In genomic region chr3:61075839-61076238, GRCm38 (mm10) we compare ENCODE assay signal across 30 mouse cellular contexts.
DNase-seq lines count a peak whose midpoint lies in the region; ATAC-seq lines count a peak whose summit lies in the region.
"Had no signal": no experiment of that assay in that cellular context is flagged by ENCODE, and none has a peak within 500 bp of the region (broad histone marks: within the 10 kb centered on the region; RNA-seq: fewer than 3 reads in every experiment).

No protein-coding gene starts in this region.

- H3K4me3 ChIP-seq in liver, embryonic 16.5 days (ENCODE audit: low read depth, low read length): no peak overlapping the region
- H3K4me3 ChIP-seq: embryonic facial prominence, embryonic 12.5 days; erythroblast, embryonic 14.5 days; forebrain, embryonic 12.5 days; heart, adult 2 months; heart, embryonic 13.5 days; kidney, embryonic 15.5 days; layer of hippocampus, adult 2 months; limb, embryonic 13.5 days; midbrain, embryonic 10.5 days; neural tube, embryonic 13.5 days had no signal

- peak; percentile 60 for ATAC-seq in erythroid progenitor cell, adult 5-6 weeks (replicated peaks; ENCODE audit: low FRiP score, poor library complexity, severe bottlenecking)
- ATAC-seq in liver, embryonic 16.5 days (ENCODE audit: low read depth): peak; percentile 78
- ATAC-seq: inflammation-experienced regulatory T-cells, adult 6 months; midbrain, embryonic 16.5 days had no signal

- H3K36me3 ChIP-seq in liver, embryonic 16.5 days (ENCODE audit: control insufficient read depth, insufficient read depth): no peaks in the 10 kb centered on the region
- H3K36me3 ChIP-seq: embryonic facial prominence, embryonic 12.5 days; forebrain, embryonic 12.5 days; heart, embryonic 13.5 days; kidney, embryonic 15.5 days; limb, embryonic 13.5 days; midbrain, embryonic 10.5 days; neural tube, embryonic 13.5 days had no signal

- H3K4me2 ChIP-seq in liver, embryonic 16.5 days (ENCODE audit: low read depth, low read length): peak overlapping the region; percentile 13; the same call in 1 of the 2 replicates
- H3K4me2 ChIP-seq: embryonic facial prominence, embryonic 12.5 days; forebrain, embryonic 12.5 days; heart, embryonic 13.5 days; hindbrain, embryonic 14.5 days; kidney, embryonic 15.5 days; limb, embryonic 13.5 days; neural tube, embryonic 13.5 days had no signal

- H3K9me3 ChIP-seq in liver, embryonic 16.5 days (replicated peaks; ENCODE audit: control insufficient read depth, low read length): no peaks in the 10 kb centered on the region
- H3K9me3 ChIP-seq: embryonic facial prominence, embryonic 12.5 days; forebrain, embryonic 12.5 days; heart, embryonic 13.5 days; kidney, embryonic 15.5 days; limb, embryonic 13.5 days; midbrain, embryonic 10.5 days; neural tube, embryonic 13.5 days had no signal

- no peaks in the 10 kb centered on the region for H3K27me3 ChIP-seq in liver, embryonic 16.5 days (ENCODE audit: control insufficient read depth, insufficient read depth, low read depth, low read length)
- H3K27me3 ChIP-seq: embryonic facial prominence, embryonic 12.5 days; forebrain, embryonic 12.5 days; heart, embryonic 13.5 days; kidney, embryonic 15.5 days; limb, embryonic 13.5 days; neural tube, embryonic 13.5 days had no signal

- no peak overlapping the region for H3K9ac ChIP-seq in liver, embryonic 16.5 days (ENCODE audit: low read depth, low read length)
- H3K9ac ChIP-seq: embryonic facial prominence, embryonic 12.5 days; forebrain, embryonic 12.5 days; heart, embryonic 13.5 days; hindbrain, embryonic 14.5 days; kidney, embryonic 15.5 days; limb, embryonic 13.5 days; neural tube, embryonic 13.5 days had no signal

- peaks cover 10% of the 10 kb centered on the region for H3K4me1 ChIP-seq in liver, embryonic 16.5 days (ENCODE audit: control insufficient read depth, low read depth, low read length)
- H3K4me1 ChIP-seq: embryonic facial prominence, embryonic 12.5 days; forebrain, embryonic 12.5 days; heart, embryonic 13.5 days; kidney, embryonic 15.5 days; limb, embryonic 13.5 days; midbrain, embryonic 10.5 days; neural tube, embryonic 13.5 days had no signal

- no peak overlapping the region for H3K27ac ChIP-seq in liver, embryonic 16.5 days (ENCODE audit: low read length)
- H3K27ac ChIP-seq: embryonic facial prominence, embryonic 12.5 days; forebrain, embryonic 12.5 days; heart, adult 2 months; heart, embryonic 13.5 days; hindbrain, embryonic 14.5 days; kidney, embryonic 15.5 days; layer of hippocampus, adult 2 months; limb, embryonic 13.5 days; macrophage; midbrain, embryonic 10.5 days; neural tube, embryonic 13.5 days had no signal

- WGBS in liver, embryonic 16.5 days (ENCODE audit: insufficient replicate concordance): 33% methylated on average over 2 of the region's 2 CpGs

- DNase-seq in c-Kit-positive CD71-positive TER-119-negative erythroid progenitor cells, embryonic 14.5 days (ENCODE audit: low read depth): peak; percentile 43
- no peak for DNase-seq in thymus, postnatal 0 days (ENCODE audit: low spot score)
- DNase-seq in testis, postnatal 14 days (ENCODE audit: low spot score): no peak
- no peak for DNase-seq in frontal cortex, postnatal 25 days (ENCODE audit: low spot score in 2 of 2)
- DNase-seq: adrenal gland, adult 8-10 months; B cell, adult 2 months; cerebellum, adult 11 months; cerebellum, adult 9-10 months; cerebellum, postnatal 36 days; heart, adult 2 months; heart, postnatal 10 days; kidney, adult 18-20 months; kidney, postnatal 25 days; lung, adult 2 months; lung, postnatal 10 days had no signal
